Mouse (Mus musculus): Measurements from ENCODE around the gene Clec11a. TPM values are rescaled to one million over a fixed set of nuclear protein-coding genes. Genes with fewer than 3 reads are reported as not detected.

Gene Clec11a
- total and polyA plus RNA-seq, 2 experiments: 1.3 to 2.4 TPM

DNA sequence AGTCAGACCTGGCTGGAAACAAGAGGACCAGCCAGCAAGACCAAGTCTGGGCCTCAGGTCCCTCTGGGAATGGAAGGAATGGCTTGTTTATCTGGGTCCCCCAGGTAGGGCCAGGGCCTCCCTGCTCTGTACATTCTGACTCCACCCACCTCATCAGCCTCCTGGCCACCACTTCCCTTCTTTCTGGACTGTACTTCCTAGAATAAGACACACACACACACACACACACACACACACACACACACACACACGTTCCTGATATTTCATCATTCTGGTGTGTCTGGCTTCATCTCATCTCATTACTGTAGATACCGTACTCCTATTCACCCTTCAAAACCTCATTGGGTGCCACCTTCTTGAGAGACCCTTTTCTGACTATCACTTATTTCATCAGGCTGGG lies 37.3 kb downstream of the Clec11a start:
- Histone ChIP-seq H3K4me1 (ENCODE audit: control insufficient read depth, insufficient read depth, low read length) (no peaks in the 10 kb centered on the region), H3K27ac (replicated peaks; ENCODE audit: insufficient read depth, low read depth, low read length) (no peak overlapping the region), H3K79me2 (ENCODE audit: control insufficient read depth, insufficient read depth, low read length) (no peaks in the 10 kb centered on the region), H3K36me3 (ENCODE audit: control insufficient read depth, insufficient read depth, low read length) (no peaks in the 10 kb centered on the region), H3K27me3 (ENCODE audit: control insufficient read depth, insufficient read depth, low read length) (no peaks in the 10 kb centered on the region), H3K9ac (ENCODE audit: low read depth, low read length) (no peak overlapping the region), H3K4me3 (ENCODE audit: insufficient read depth, low read depth, low read length) (no peak overlapping the region)
- TF ChIP-seq POLR2A (IDR thresholded peaks at IDR 0.05; ENCODE audit: extremely low read depth, insufficient read depth, low read length) (no peak), CTCF (IDR thresholded peaks at IDR 0.05; ENCODE audit: low read depth, low read length) (no peak)
- WGBS: 88% methylated on average over 2 of the region's 2 CpGs
- DNase-seq (ENCODE audit: extremely low read depth, low read depth, low spot score): no peak

DNA sequence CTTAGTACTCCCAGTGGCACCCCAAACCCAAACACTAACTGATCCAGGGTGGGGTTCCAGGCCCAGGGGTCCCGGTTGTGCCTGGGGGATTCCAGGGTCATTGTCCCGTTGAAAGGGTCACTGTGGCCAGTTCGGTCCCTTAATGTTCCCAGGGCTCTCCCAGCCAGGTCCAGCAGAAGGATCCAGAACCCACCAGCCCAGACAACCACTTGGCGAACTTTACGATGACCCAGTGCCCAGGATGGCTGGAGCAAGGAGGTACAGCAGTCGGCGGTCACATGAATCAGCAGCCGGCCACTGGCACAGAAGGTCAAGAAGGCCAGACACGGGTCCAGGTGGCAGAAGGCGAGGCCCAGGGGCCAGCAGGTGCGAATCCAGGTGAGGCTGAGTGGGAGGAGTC lies 38.6 kb downstream of the Clec11a start:
- no peak overlapping the region for H3K4me3 ChIP-seq (ENCODE audit: insufficient read depth, low read depth, low read length)
- no peaks in the 10 kb centered on the region for H3K36me3 ChIP-seq (ENCODE audit: control insufficient read depth, insufficient read depth, low read length)
- no peaks in the 10 kb centered on the region for H3K79me2 ChIP-seq (ENCODE audit: control insufficient read depth, insufficient read depth, low read length)
- 82% methylated on average over 11 of the region's 11 CpGs for WGBS
- no peak for TF ChIP-seq CTCF (IDR thresholded peaks at IDR 0.05; ENCODE audit: low read depth, low read length)
- no peaks in the 10 kb centered on the region for H3K27me3 ChIP-seq (ENCODE audit: control insufficient read depth, insufficient read depth, low read length)
- H3K4me1 ChIP-seq (ENCODE audit: control insufficient read depth, insufficient read depth, low read length): no peaks in the 10 kb centered on the region
- no peak for DNase-seq (ENCODE audit: extremely low read depth, low read depth, low spot score)
- no peak overlapping the region for H3K9ac ChIP-seq (ENCODE audit: low read depth, low read length)
- no peak overlapping the region for H3K27ac ChIP-seq (replicated peaks; ENCODE audit: insufficient read depth, low read depth, low read length)

DNA sequence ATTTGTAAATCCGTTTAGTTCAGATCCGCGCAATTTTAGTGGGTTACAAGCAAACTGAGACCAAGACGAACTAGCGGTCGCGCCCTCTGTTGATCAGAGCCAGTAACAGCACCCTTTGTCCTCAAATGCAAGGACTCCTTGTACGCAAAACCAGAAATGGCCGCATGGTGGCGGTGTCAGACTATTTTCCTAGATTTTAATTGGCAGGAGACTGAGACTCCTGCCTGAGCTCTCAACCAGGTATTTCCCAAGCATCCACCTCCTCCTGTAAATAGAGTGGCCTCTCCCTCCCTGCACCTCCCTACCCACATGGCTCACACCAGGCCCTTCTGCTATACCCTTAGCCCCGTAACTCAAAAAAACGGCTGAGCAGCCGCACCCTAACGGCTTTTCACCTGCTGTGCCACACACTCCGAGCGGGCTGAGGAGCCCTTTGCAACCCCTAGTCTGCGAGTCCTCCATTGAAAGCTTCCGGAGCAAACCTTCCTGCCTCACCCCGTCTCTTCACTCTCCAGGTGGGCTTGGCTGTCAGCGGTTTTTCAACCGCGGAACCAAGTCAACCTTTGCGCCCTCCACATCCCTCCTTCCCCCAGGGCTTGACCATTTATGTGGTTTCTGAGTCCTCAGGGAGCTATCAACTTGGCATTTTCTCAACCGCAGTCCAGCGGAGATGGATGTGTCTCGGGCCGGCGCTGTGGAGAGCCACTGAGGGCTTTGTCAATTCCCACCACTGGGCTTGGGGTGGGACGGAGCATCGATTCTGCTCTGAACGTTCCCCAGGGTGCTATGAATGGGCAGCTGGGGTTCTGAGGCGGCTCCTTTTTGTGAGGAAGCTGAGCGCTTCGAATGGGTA lies 43.7 kb downstream of the Clec11a start:
- Histone ChIP-seq H3K36me3 (ENCODE audit: control insufficient read depth, insufficient read depth, low read length) (no peaks in the 10 kb centered on the region), H3K9ac (ENCODE audit: low read depth, low read length) (no peak overlapping the region), H3K4me3 (ENCODE audit: insufficient read depth, low read depth, low read length) (no peak overlapping the region), H3K4me1 (ENCODE audit: control insufficient read depth, insufficient read depth, low read length) (no peaks in the 10 kb centered on the region), H3K27me3 (ENCODE audit: control insufficient read depth, insufficient read depth, low read length) (no peaks in the 10 kb centered on the region), H3K27ac (replicated peaks; ENCODE audit: insufficient read depth, low read depth, low read length) (no peak overlapping the region), H3K79me2 (ENCODE audit: control insufficient read depth, insufficient read depth, low read length) (no peaks in the 10 kb centered on the region)
- 8% methylated on average over 34 of the region's 34 CpGs for WGBS
- DNase-seq (ENCODE audit: extremely low read depth, low read depth, low spot score): peak; percentile 77
- no peak for TF ChIP-seq POLR2A (IDR thresholded peaks at IDR 0.05; ENCODE audit: extremely low read depth, insufficient read depth, low read length)
- TF ChIP-seq CTCF (IDR thresholded peaks at IDR 0.05; ENCODE audit: low read depth, low read length): peak; percentile 91

DNA sequence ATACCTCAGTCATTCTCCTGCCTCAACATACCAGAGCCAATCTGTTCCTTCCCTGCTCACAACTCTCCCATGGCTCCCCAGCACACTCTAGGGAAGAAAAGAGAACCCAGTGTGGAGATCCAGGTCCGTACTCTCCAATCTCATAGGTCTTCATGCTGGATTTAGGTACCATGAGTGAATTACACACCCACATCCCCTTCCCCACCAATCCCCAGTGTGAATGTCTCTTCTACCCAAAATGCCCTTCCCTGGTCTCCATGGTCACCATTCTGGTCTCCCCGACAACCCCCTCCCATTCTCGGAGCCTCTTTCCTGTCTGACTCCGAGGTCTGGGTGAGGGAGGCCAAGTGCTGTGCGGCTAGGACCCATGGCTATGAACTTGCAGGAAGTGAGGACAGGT lies 45.6 kb downstream of the Clec11a start, which contains the start of gene Gm15517:
Gene Gm15517 (plus strand): TSS at position 301 of the 400 bp plus-strand sequence.
- H3K79me2 ChIP-seq (ENCODE audit: control insufficient read depth, insufficient read depth, low read length): no peaks in the 10 kb centered on the region
- H3K27ac ChIP-seq (replicated peaks; ENCODE audit: insufficient read depth, low read depth, low read length): no peak within 1 kb of the TSS
- no peaks in the 10 kb centered on the region for H3K4me1 ChIP-seq (ENCODE audit: control insufficient read depth, insufficient read depth, low read length)
- no peak within 1 kb of the TSS for H3K4me3 ChIP-seq (ENCODE audit: insufficient read depth, low read depth, low read length)
- TF ChIP-seq POLR2A (IDR thresholded peaks at IDR 0.05; ENCODE audit: extremely low read depth, insufficient read depth, low read length): no peak
- no peak for TF ChIP-seq CTCF (IDR thresholded peaks at IDR 0.05; ENCODE audit: low read depth, low read length)
- H3K27me3 ChIP-seq (ENCODE audit: control insufficient read depth, insufficient read depth, low read length): no peaks in the 10 kb centered on the region
- no peaks in the 10 kb centered on the region for H3K36me3 ChIP-seq (ENCODE audit: control insufficient read depth, insufficient read depth, low read length)
- no peak within 1 kb of the TSS for H3K9ac ChIP-seq (ENCODE audit: low read depth, low read length)
- no peak for DNase-seq (ENCODE audit: extremely low read depth, low read depth, low spot score)
- 77% methylated on average over 5 of the region's 5 CpGs for WGBS

DNA sequence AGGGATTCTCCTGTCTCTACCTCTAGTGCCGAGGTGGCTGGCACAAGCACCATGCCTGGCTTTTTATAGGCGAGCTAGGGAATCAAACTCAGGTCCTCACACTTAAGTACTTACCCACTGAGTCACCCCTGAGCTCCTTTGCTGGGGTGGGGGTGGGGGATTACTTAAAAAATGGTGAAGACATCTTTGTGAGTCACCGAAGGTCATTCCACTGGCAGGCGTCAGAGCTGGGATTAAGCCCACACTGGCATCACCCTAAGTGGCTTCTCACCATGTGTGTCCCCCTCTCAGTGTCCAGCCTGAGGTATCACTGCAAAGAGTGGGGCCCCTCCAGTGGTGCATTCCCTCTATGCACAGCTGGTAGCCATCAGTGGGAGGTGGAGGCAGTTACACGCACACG lies 46.3 kb downstream of the Clec11a start:
- WGBS: 62% methylated on average over 6 of the region's 6 CpGs
- Histone ChIP-seq H3K27ac (replicated peaks; ENCODE audit: insufficient read depth, low read depth, low read length) (no peak overlapping the region), H3K9ac (ENCODE audit: low read depth, low read length) (no peak overlapping the region), H3K79me2 (ENCODE audit: control insufficient read depth, insufficient read depth, low read length) (no peaks in the 10 kb centered on the region), H3K4me1 (ENCODE audit: control insufficient read depth, insufficient read depth, low read length) (no peaks in the 10 kb centered on the region), H3K4me3 (ENCODE audit: insufficient read depth, low read depth, low read length) (no peak overlapping the region), H3K27me3 (ENCODE audit: control insufficient read depth, insufficient read depth, low read length) (no peaks in the 10 kb centered on the region), H3K36me3 (ENCODE audit: control insufficient read depth, insufficient read depth, low read length) (no peaks in the 10 kb centered on the region)
- no peak for DNase-seq (ENCODE audit: extremely low read depth, low read depth, low spot score)
- TF ChIP-seq POLR2A (IDR thresholded peaks at IDR 0.05; ENCODE audit: extremely low read depth, insufficient read depth, low read length) (no peak), CTCF (IDR thresholded peaks at IDR 0.05; ENCODE audit: low read depth, low read length) (no peak)

DNA sequence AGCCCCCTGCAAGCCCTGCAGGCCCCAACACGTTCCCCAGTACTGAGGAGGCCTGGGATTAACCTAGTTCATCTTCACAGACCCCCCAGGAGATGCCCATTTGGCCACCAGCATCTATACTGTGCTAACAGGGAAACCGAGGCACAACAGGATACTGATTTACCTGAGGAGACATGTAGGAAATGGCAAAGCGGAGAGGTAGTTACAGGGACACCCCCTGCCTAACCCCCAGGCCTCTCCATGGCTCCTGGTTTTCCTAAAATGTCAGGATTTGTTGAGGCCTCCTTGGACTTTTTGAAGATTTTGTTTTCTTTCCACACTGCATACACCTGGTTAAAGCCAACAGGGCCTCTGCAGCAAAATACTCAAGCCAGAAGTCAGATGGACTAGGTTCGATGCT lies 49.4 kb downstream of the Clec11a start, which contains the start of gene Acp4:
Gene Acp4 (minus strand): TSS at position 101 of the 400 bp plus-strand sequence.
- no peak within 1 kb of the TSS for H3K4me3 ChIP-seq (ENCODE audit: insufficient read depth, low read depth, low read length)
- no peaks in the 10 kb centered on the region for H3K79me2 ChIP-seq (ENCODE audit: control insufficient read depth, insufficient read depth, low read length)
- no peak for TF ChIP-seq CTCF (IDR thresholded peaks at IDR 0.05; ENCODE audit: low read depth, low read length)
- TF ChIP-seq POLR2A (IDR thresholded peaks at IDR 0.05; ENCODE audit: extremely low read depth, insufficient read depth, low read length): no peak
- H3K9ac ChIP-seq (ENCODE audit: low read depth, low read length): no peak within 1 kb of the TSS
- WGBS: 86% methylated on average over 4 of the region's 4 CpGs
- H3K36me3 ChIP-seq (ENCODE audit: control insufficient read depth, insufficient read depth, low read length): 0 out of 2 replicates have a peak, but pooled peaks cover 1% of the 10 kb centered on the region
- H3K4me1 ChIP-seq (ENCODE audit: control insufficient read depth, insufficient read depth, low read length): no peaks in the 10 kb centered on the region
- no peak for DNase-seq (ENCODE audit: extremely low read depth, low read depth, low spot score)
- no peak within 1 kb of the TSS for H3K27ac ChIP-seq (replicated peaks; ENCODE audit: insufficient read depth, low read depth, low read length)
- H3K27me3 ChIP-seq (ENCODE audit: control insufficient read depth, insufficient read depth, low read length): no peaks in the 10 kb centered on the region

Measured in liver, adult 2 months (tissue).